Mouse (Mus musculus) midbrain, embryonic 15.5 days (tissue): ENCODE results near the gene Olfr735. TPM values are rescaled to one million over a fixed set of nuclear protein-coding genes. Genes with fewer than 3 reads are reported as not detected.

ENCODE experiments used
- ATAC-seq: fragments of 200-750 bp; cut with Nextera tagmentation; replicated peaks from 2 replicates; pipeline ENCODE4 v1.8.0; 2017; ENCODE audit warnings: moderate TSS enrichment
- H3K27ac ChIP-seq: fragments of 300-500 bp; sonication (generic); 2 replicates; pipeline ENCODE4 v1.5.1; 2015; ENCODE audit warnings: mild to moderate bottlenecking, inconsistent platforms
- H3K27me3 ChIP-seq: fragments of 300-500 bp; sonication (generic); replicated peaks from 2 replicates; pipeline ENCODE4 v1.6.1; 2015; ENCODE audit warnings: inconsistent platforms
- H3K36me3 ChIP-seq: fragments of 300-500 bp; sonication (generic); replicated peaks from 2 replicates; pipeline ENCODE4 v1.6.1; 2015; ENCODE audit warnings: inconsistent platforms
- H3K4me1 ChIP-seq: fragments of 300-500 bp; sonication (generic); 2 replicates; pipeline ENCODE4 v1.6.1; 2015; ENCODE audit warnings: inconsistent platforms
- H3K4me2 ChIP-seq: fragments of 300-500 bp; sonication (generic); 2 replicates; pipeline ENCODE4 v1.6.1; 2015; ENCODE audit warnings: inconsistent platforms, mild to moderate bottlenecking, moderate library complexity
- H3K4me3 ChIP-seq: fragments of 300-500 bp; sonication (generic); 2 replicates; pipeline ENCODE4 v1.5.1; 2015; ENCODE audit warnings: mild to moderate bottlenecking, inconsistent platforms
- H3K9ac ChIP-seq: fragments of 300-500 bp; sonication (generic); 2 replicates; pipeline ENCODE4 v1.6.1; 2015; ENCODE audit warnings: mild to moderate bottlenecking, inconsistent platforms
- H3K9me3 ChIP-seq: fragments of 300-500 bp; sonication (generic); 2 replicates; pipeline ENCODE4 v1.6.1; 2016; ENCODE audit warnings: inconsistent platforms
- WGBS: fragments of 180-500 bp; shearing (Covaris S2); methylation state at CpG from one replicate; pipeline ENCODE4 v1.1.7; 2015; ENCODE audit warnings: mixed read lengths; 5-methylcytosine and 5-hydroxymethylcytosine counted together
- polyA plus RNA-seq: library from polyadenylated mRNA; unstranded; fragments of >200 nt; fragmentation: Nextera tagmentation; extraction: Ambion mirVana; gene quantifications from 2 replicates; pipeline ENCODE4 v1.2.1, GENCODE M21; 2015

Gene Olfr735
- not detected in 2 replicates for polyA plus RNA-seq

GRCm38 (mm10) chr14:50348796-50349195, at the start of gene Olfr735:
Olfr735 (minus strand) TSS chr14:50348872.
- no peak within 1 kb of the TSS for H3K27ac ChIP-seq
- H3K36me3 ChIP-seq: no peaks in the 10 kb centered on the region
- H3K9ac ChIP-seq: no peak within 1 kb of the TSS
- no peak for ATAC-seq
- 90% methylated on average over 2 of the region's 2 CpGs for WGBS
- H3K4me1 ChIP-seq: no peaks in the 10 kb centered on the region
- H3K9me3 ChIP-seq: no peaks in the 10 kb centered on the region
- no peak within 1 kb of the TSS for H3K4me2 ChIP-seq
- no peak within 1 kb of the TSS for H3K4me3 ChIP-seq
- H3K27me3 ChIP-seq: no peaks in the 10 kb centered on the region

- H3K27me3 ChIP-seq: no peaks in the 10 kb centered on the region
- WGBS: 90% methylated on average over 2 of the region's 2 CpGs
- no peaks in the 10 kb centered on the region for H3K4me1 ChIP-seq
- H3K9me3 ChIP-seq: no peaks in the 10 kb centered on the region
- no peak within 1 kb of the TSS for H3K9ac ChIP-seq
- H3K27ac ChIP-seq: no peak within 1 kb of the TSS
- ATAC-seq: no peak
- no peaks in the 10 kb centered on the region for H3K36me3 ChIP-seq
- no peak within 1 kb of the TSS for H3K4me2 ChIP-seq
- H3K4me3 ChIP-seq: no peak within 1 kb of the TSS
Measured at GRCm38 (mm10) chr14:50380863-50381262, 32.2 kb upstream of the Olfr735 start, which contains the start of gene Olfr736. Olfr736 (plus strand) TSS chr14:50381163.

- Histone ChIP-seq H3K4me3 (no peak overlapping the region), H3K4me1 (no peaks in the 10 kb centered on the region), H3K27me3 (no peaks in the 10 kb centered on the region), H3K36me3 (no peaks in the 10 kb centered on the region), H3K27ac (no peak overlapping the region), H3K9ac (no peak overlapping the region), H3K9me3 (no peaks in the 10 kb centered on the region), H3K4me2 (no peak overlapping the region)
- 81% methylated on average over 2 of the region's 2 CpGs for WGBS
- ATAC-seq: no peak
Measured at GRCm38 (mm10) chr14:50363561-50363960, 14.9 kb upstream of the Olfr735 start.

- no peak overlapping the region for H3K4me3 ChIP-seq
- 91% methylated on average over 3 of the region's 3 CpGs for WGBS
- H3K4me2 ChIP-seq: no peak overlapping the region
- no peaks in the 10 kb centered on the region for H3K27me3 ChIP-seq
- no peak overlapping the region for H3K27ac ChIP-seq
- H3K9me3 ChIP-seq: no peaks in the 10 kb centered on the region
- no peak overlapping the region for H3K9ac ChIP-seq
- H3K4me1 ChIP-seq: no peaks in the 10 kb centered on the region
- no peaks in the 10 kb centered on the region for H3K36me3 ChIP-seq
- no peak for ATAC-seq
Measured at GRCm38 (mm10) chr14:50360480-50360879, 11.8 kb upstream of the Olfr735 start.

- no peaks in the 10 kb centered on the region for H3K4me1 ChIP-seq
- H3K27ac ChIP-seq: no peak within 1 kb of the TSS
- no peak within 1 kb of the TSS for H3K4me2 ChIP-seq
- no peak within 1 kb of the TSS for H3K4me3 ChIP-seq
- no peak within 1 kb of the TSS for H3K9ac ChIP-seq
- no peaks in the 10 kb centered on the region for H3K36me3 ChIP-seq
- 88% methylated on average over 2 of the region's 2 CpGs for WGBS
- H3K9me3 ChIP-seq: no peaks in the 10 kb centered on the region
- no peaks in the 10 kb centered on the region for H3K27me3 ChIP-seq
- no peak for ATAC-seq
Measured at GRCm38 (mm10) chr14:50357593-50357992, 8.9 kb upstream of the Olfr735 start, which contains the start of gene Tlr11. Tlr11 (plus strand) TSS chr14:50357914.

DNA sequence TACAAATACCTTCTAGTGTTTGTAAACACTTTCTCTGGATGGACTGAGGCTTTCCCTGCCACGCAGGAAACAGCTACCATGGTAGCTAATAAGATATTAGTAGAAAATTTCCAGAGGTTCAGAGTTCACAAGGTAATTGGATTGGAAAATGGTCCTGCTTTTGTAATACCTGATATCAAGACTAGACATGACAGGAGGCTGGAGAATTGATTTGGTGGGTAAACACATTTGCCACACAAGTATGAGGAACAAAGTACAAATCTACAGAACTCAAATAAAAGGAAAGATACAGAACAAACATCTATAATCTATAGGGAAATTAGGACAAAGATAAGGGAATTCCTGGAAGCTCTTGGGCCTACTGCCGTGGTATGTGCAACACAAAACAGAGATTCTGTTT, 8.1 kb upstream of the Olfr735 start:
- WGBS: 83% methylated on average over 2 of the region's 2 CpGs
- ATAC-seq: no peak
- H3K4me3 ChIP-seq: no peak overlapping the region

DNA sequence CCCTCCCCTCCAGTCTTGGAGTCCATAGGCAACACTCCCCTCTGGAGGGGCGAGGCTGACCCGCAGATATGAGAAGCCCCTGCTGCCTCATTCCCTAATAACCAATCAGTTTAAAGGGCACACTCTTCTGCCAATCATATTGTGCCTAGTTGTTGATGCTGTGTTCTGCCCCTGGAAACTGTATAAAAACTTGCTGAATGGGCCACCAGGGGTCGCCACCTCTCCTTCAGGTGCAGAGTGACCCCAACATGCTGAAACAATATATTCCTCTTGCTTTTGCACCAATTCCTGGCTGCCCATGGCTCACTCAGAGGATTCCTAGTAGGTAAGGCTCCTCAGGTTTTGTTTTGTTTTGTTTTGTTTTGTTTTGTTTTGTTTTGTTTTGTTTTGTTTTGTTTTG, 3.8 kb upstream of the Olfr735 start:
- Histone ChIP-seq H3K27ac (no peak overlapping the region), H3K9me3 (no peaks in the 10 kb centered on the region), H3K4me2 (no peak overlapping the region), H3K36me3 (no peaks in the 10 kb centered on the region), H3K9ac (no peak overlapping the region), H3K4me3 (no peak overlapping the region), H3K27me3 (no peaks in the 10 kb centered on the region), H3K4me1 (no peaks in the 10 kb centered on the region)
- WGBS: 44% methylated on average over 3 of the region's 3 CpGs
- no peak for ATAC-seq

More for the DNA sequence above, 8.1 kb upstream of the Olfr735 start:
- Histone ChIP-seq H3K9ac (no peak overlapping the region), H3K4me2 (no peak overlapping the region), H3K9me3 (no peaks in the 10 kb centered on the region), H3K4me1 (no peaks in the 10 kb centered on the region), H3K27me3 (no peaks in the 10 kb centered on the region), H3K36me3 (no peaks in the 10 kb centered on the region), H3K27ac (no peak overlapping the region)

- H3K27me3 ChIP-seq: no peaks in the 10 kb centered on the region
- WGBS: 75% methylated on average over 1 of the region's 1 CpGs
Measured at GRCm38 (mm10) chr14:50326661-50327060, 22.0 kb downstream of the Olfr735 start, which contains the start of gene Olfr734. Olfr734 (minus strand) TSS chr14:50326761.

DNA sequence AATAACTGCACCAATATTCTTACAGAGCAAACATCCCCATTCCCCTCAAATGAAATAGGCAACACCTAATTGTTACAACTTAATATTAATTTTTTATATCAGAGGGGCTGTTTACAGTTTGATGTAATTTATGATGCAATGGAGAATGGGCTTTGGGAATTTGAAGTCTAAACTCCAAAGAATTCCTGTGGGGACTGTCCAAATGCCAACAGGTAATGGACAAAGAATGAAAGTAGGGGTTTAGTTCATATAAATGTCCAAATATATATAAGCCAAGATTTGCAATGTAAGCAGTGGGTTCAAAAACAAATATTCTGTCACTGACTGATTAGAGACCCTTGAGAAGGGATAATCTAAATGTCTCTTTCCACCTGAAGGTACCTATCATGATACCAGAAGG, 47.2 kb downstream of the Olfr735 start, which contains the start of gene Olfr733:
Gene Olfr733, minus strand, starts transcription at position 101 of the 400 bp plus-strand sequence.
- ATAC-seq: no peak
- no peak within 1 kb of the TSS for H3K4me2 ChIP-seq
- H3K4me1 ChIP-seq: no peaks in the 10 kb centered on the region
- H3K4me3 ChIP-seq: no peak within 1 kb of the TSS
- H3K27me3 ChIP-seq: no peaks in the 10 kb centered on the region
- no peak within 1 kb of the TSS for H3K27ac ChIP-seq
- no peaks in the 10 kb centered on the region for H3K36me3 ChIP-seq
- no peak within 1 kb of the TSS for H3K9ac ChIP-seq
- no peaks in the 10 kb centered on the region for H3K9me3 ChIP-seq

More at GRCm38 (mm10) chr14:50326661-50327060, 22.0 kb downstream of the Olfr735 start, which contains the start of gene Olfr734:
- H3K4me2 ChIP-seq: no peak within 1 kb of the TSS
- no peak for ATAC-seq
- H3K4me1 ChIP-seq: no peaks in the 10 kb centered on the region
- H3K4me3 ChIP-seq: no peak within 1 kb of the TSS
- no peaks in the 10 kb centered on the region for H3K36me3 ChIP-seq
- H3K9ac ChIP-seq: no peak within 1 kb of the TSS
- no peaks in the 10 kb centered on the region for H3K9me3 ChIP-seq
- H3K27ac ChIP-seq: no peak within 1 kb of the TSS

Other genes starting within 250 kb of the Olfr735 start
- not detected in 2 replicates for gene Olfr727, start 225.7 kb downstream of the Olfr735 start, polyA plus RNA-seq
- gene Olfr728, start 206.2 kb downstream of the Olfr735 start, polyA plus RNA-seq: not detected in 2 replicates
- gene Olfr729, start 196.0 kb downstream of the Olfr735 start, polyA plus RNA-seq: not detected in 2 replicates
- not detected in 2 replicates for gene Olfr730, start 160.7 kb downstream of the Olfr735 start, polyA plus RNA-seq
- not detected in 2 replicates for gene Olfr731, start 107.0 kb downstream of the Olfr735 start, polyA plus RNA-seq
- gene Olfr732, start 64.7 kb downstream of the Olfr735 start, polyA plus RNA-seq: not detected in 2 replicates
- not detected in 2 replicates for gene Olfr733, start 47.4 kb downstream of the Olfr735 start, polyA plus RNA-seq
- gene Olfr734, start 22.1 kb downstream of the Olfr735 start, polyA plus RNA-seq: not detected in 2 replicates
- gene Tlr11, start 9.0 kb upstream of the Olfr735 start, polyA plus RNA-seq: not detected in 2 replicates
- gene Olfr736, start 32.3 kb upstream of the Olfr735 start, polyA plus RNA-seq: not detected in 2 replicates
- not detected in 2 replicates for gene Olfr738, start 58.7 kb upstream of the Olfr735 start, polyA plus RNA-seq
- gene Olfr739, start 69.8 kb upstream of the Olfr735 start, polyA plus RNA-seq: not detected in 2 replicates
- gene Olfr740, start 96.7 kb upstream of the Olfr735 start, polyA plus RNA-seq: not detected in 2 replicates
- not detected in 2 replicates for gene Olfr741, start 123.9 kb upstream of the Olfr735 start, polyA plus RNA-seq
- not detected in 2 replicates for gene Olfr742, start 154.7 kb upstream of the Olfr735 start, polyA plus RNA-seq
- gene Olfr743, start 173.0 kb upstream of the Olfr735 start, polyA plus RNA-seq: not detected in 2 replicates